ENCODE assay signal across 16 mouse cellular contexts in the genomic region with DNA sequence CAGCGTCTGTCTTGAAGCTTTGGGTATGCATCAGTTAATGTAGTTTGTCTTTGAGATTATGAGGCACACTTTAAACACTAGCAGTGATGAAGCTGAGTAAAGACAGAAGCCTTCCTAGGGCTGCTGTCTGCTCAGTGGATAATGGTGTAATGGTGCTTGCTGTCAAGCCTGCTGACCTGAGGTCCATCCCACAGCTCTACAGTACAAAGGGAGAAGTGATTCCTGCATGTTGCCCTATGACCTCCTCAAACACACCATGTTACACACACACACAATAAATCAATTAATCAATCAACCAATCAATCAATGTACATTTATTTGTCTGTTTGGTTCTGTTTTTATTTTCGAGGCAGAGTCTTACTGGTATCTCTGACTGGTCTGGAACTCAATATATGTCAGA. TPM values are rescaled to one million over a fixed set of nuclear protein-coding genes. Genes with fewer than 3 reads are reported as not detected.
"Had no signal": no experiment of that assay in that cellular context is flagged by ENCODE, and none has a peak within 500 bp of the region (broad histone marks: within the 10 kb centered on the region; RNA-seq: fewer than 3 reads in every experiment).

No protein-coding gene starts in this region.

- DNase-seq: right cerebral cortex, adult 18-20 months; right cerebral cortex, postnatal 14 days; right cerebral cortex, postnatal 25 days; right cerebral cortex, postnatal 4 days; spleen, adult 18-20 months; thymus, adult 18-20 months; thymus, adult 2 months; thymus, postnatal 14 days; thymus, postnatal 25 days; thymus, postnatal 36 days; thymus, postnatal 4 days had no signal

- H3K4me3 ChIP-seq: neural tube, embryonic 13.5 days; neural tube, embryonic 15.5 days; stomach, embryonic 15.5 days had no signal

- H3K9ac ChIP-seq: neural tube, embryonic 13.5 days; neural tube, embryonic 15.5 days; stomach, embryonic 15.5 days had no signal

- H3K27ac ChIP-seq: neural tube, embryonic 13.5 days; neural tube, embryonic 15.5 days; stomach, embryonic 15.5 days; stomach, postnatal 0 days had no signal

- H3K4me1 ChIP-seq: neural tube, embryonic 13.5 days; neural tube, embryonic 15.5 days; stomach, embryonic 15.5 days had no signal

- H3K36me3 ChIP-seq: neural tube, embryonic 13.5 days; neural tube, embryonic 15.5 days; stomach, embryonic 15.5 days had no signal

- H3K27me3 ChIP-seq: neural tube, embryonic 13.5 days; neural tube, embryonic 15.5 days; stomach, embryonic 15.5 days had no signal

- H3K9me3 ChIP-seq: neural tube, embryonic 13.5 days; neural tube, embryonic 15.5 days; stomach, embryonic 15.5 days had no signal

- H3K4me2 ChIP-seq: neural tube, embryonic 13.5 days; neural tube, embryonic 15.5 days; stomach, embryonic 15.5 days had no signal

RNA-seq across cellular contexts. Expression of a gene that starts 21.8 kb away (rescaled TPM):
- polyA plus RNA-seq: small intestine, adult 2 months had no signal
